In the genomic region with DNA sequence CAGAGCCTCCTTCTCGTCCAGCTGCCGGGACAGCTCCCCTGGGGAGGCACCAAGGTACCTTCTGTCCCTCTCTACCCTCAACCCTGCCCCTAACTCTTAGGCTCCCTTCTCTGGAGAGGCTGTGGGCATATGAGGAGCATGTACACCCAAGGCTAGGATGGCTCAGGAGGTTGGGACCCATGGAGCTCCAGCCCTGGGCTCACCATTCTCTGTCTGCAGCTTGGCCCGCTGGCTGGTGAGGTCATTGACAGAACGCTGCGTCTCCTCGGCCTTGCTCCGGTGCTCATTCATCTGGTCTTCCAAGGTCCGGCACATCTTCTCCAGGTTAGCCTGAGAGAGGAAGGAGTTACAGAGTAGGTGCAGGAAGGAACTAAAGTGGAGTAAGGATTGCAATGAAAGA, we compare ENCODE assay signal across 31 mouse cellular contexts. TPM values are rescaled to one million over a fixed set of nuclear protein-coding genes. Genes with fewer than 3 reads are reported as not detected.
"Had no signal": no experiment of that assay in that cellular context is flagged by ENCODE, and none has a peak within 500 bp of the region (broad histone marks: within the 10 kb centered on the region; RNA-seq: fewer than 3 reads in every experiment).

No protein-coding gene starts in this region.

- H3K9ac ChIP-seq: liver, embryonic 13.5 days had no signal

- H3K9me3 ChIP-seq: liver, embryonic 13.5 days had no signal

- H3K4me1 ChIP-seq: liver, embryonic 13.5 days had no signal

- H3K36me3 ChIP-seq: liver, embryonic 13.5 days had no signal

- DNase-seq: kidney, postnatal 10 days; kidney, postnatal 36 days; layer of hippocampus, postnatal 36 days; liver, embryonic 13.5 days; lung, adult 2 months; lung, postnatal 14 days; lung, postnatal 4 days; midbrain, embryonic 14.5 days; right cerebral cortex, postnatal 14 days; right cerebral cortex, postnatal 4 days; thymus, adult 2 months; thymus, postnatal 14 days; thymus, postnatal 4 days had no signal

- H3K27ac ChIP-seq: left cerebral cortex, adult 2 months; liver, embryonic 13.5 days; stomach, postnatal 0 days had no signal

- H3K4me3 ChIP-seq: left cerebral cortex, adult 2 months; liver, embryonic 13.5 days had no signal

- H3K4me2 ChIP-seq: liver, embryonic 13.5 days; midbrain, embryonic 11.5 days had no signal

RNA-seq across cellular contexts. Expression of a gene that starts 1.9 kb away (rescaled TPM):
- total RNA-seq: layer of hippocampus, adult 8-10 months; layer of hippocampus, postnatal 10 days; layer of hippocampus, postnatal 36 days; left cerebral cortex, adult 2 months; left cerebral cortex, postnatal 10 days; left cerebral cortex, postnatal 36 days; liver, adult 2 months; megakaryocyte progenitor cell, adult 5-6 weeks; megakaryocyte-erythroid progenitor cell, adult 5-6 weeks; midbrain, postnatal 0 days had no signal
- polyA plus RNA-seq: limb, embryonic 11.5 days; limb, embryonic 14.5 days; liver, adult 2 months; liver, embryonic 13.5 days; liver, embryonic 16.5 days; lung, adult 2 months; lung, embryonic 16.5 days; midbrain, embryonic 11.5 days; midbrain, embryonic 14.5 days; midbrain, postnatal 0 days; neural tube, embryonic 11.5 days; neural tube, embryonic 14.5 days; stomach, embryonic 14.5 days; stomach, postnatal 0 days; thymus, adult 2 months had no signal

RNA-seq across cellular contexts. Expression of a gene that starts 11.9 kb away (rescaled TPM):
- total RNA-seq: liver, adult 2 months; megakaryocyte progenitor cell, adult 5-6 weeks; megakaryocyte-erythroid progenitor cell, adult 5-6 weeks had no signal

RNA-seq across cellular contexts. Expression of a gene that starts 15.8 kb away (rescaled TPM):
- total RNA-seq: megakaryocyte progenitor cell, adult 5-6 weeks; megakaryocyte-erythroid progenitor cell, adult 5-6 weeks had no signal
- polyA plus RNA-seq: liver, adult 2 months had no signal

RNA-seq across cellular contexts. Expression of a gene that starts 42.6 kb away (rescaled TPM):
- total RNA-seq: liver, adult 2 months; megakaryocyte progenitor cell, adult 5-6 weeks; megakaryocyte-erythroid progenitor cell, adult 5-6 weeks had no signal
- polyA plus RNA-seq: liver, adult 2 months had no signal
